Mouse (Mus musculus) neural tube, embryonic 15.5 days (tissue): ENCODE data around the gene Slc16a2. TPM values are rescaled to one million over a fixed set of nuclear protein-coding genes. Genes with fewer than 3 reads are reported as not detected.

Source experiments
- ATAC-seq: fragments of 200-750 bp; cut with Nextera tagmentation; 2 replicates; pipeline ENCODE4 v1.8.0; 2017; ENCODE audit warnings: mild to moderate bottlenecking, moderate TSS enrichment, moderate library complexity; ENCODE audit not compliant: low FRiP score
- H3K27ac ChIP-seq: fragments of 300-500 bp; sonication (generic); replicated peaks from 2 replicates; pipeline ENCODE4 v1.5.1; 2015; ENCODE audit warnings: mild to moderate bottlenecking, inconsistent platforms
- H3K27me3 ChIP-seq: fragments of 300-500 bp; sonication (generic); replicated peaks from 2 replicates; pipeline ENCODE4 v1.6.1; 2015; ENCODE audit warnings: inconsistent platforms
- H3K36me3 ChIP-seq: fragments of 300-500 bp; sonication (generic); 2 replicates; pipeline ENCODE4 v1.6.1; 2015; ENCODE audit warnings: inconsistent platforms
- H3K4me1 ChIP-seq: fragments of 300-500 bp; sonication (generic); 2 replicates; pipeline ENCODE4 v1.6.1; 2015; ENCODE audit warnings: inconsistent platforms
- H3K4me2 ChIP-seq: fragments of 300-500 bp; sonication (generic); 2 replicates; pipeline ENCODE4 v1.6.1; 2015; ENCODE audit warnings: inconsistent platforms, mild to moderate bottlenecking, moderate library complexity
- H3K4me3 ChIP-seq: fragments of 300-500 bp; sonication (generic); replicated peaks from 2 replicates; pipeline ENCODE4 v1.5.1; 2015; ENCODE audit warnings: mild to moderate bottlenecking, inconsistent platforms
- H3K9ac ChIP-seq: fragments of 300-500 bp; sonication (generic); replicated peaks from 2 replicates; pipeline ENCODE4 v1.6.1; 2015; ENCODE audit warnings: mild to moderate bottlenecking, inconsistent platforms
- H3K9me3 ChIP-seq: fragments of 300-500 bp; sonication (generic); replicated peaks from 2 replicates; pipeline ENCODE4 v1.6.1; 2016; ENCODE audit warnings: inconsistent platforms
- WGBS: fragments of 180-500 bp; shearing (Covaris S2); methylation state at CpG from one replicate; pipeline ENCODE4 v1.1.7; 2015; ENCODE audit warnings: mixed read lengths; 5-methylcytosine and 5-hydroxymethylcytosine counted together
- polyA plus RNA-seq: library from polyadenylated mRNA; unstranded; fragments of >200 nt; fragmentation: Nextera tagmentation; extraction: Ambion mirVana; gene quantifications from 2 replicates; pipeline ENCODE4 v1.2.1, GENCODE M21; 2015

Slc16a2 gene
- polyA plus RNA-seq, 1 experiment from 2014 or later = 20.3 TPM

DNA sequence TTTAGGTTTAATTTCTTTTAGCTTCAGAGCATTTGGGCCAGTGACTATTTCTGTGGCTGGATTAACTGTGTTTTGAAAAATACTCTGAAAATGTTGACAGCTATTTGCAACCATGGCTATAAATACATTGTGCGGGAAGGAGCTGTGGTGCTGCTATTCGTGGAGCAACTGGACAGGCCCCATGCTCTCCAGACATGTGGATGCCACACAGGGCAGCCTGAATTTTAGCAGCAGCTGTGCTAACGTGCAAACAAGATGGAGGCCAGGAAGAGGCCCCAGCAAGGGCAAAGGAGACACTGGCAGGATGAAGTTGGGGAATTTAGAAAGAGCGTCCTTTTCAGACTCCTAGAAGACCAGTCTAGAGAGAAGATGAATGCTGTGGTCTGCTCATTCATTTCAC lies 15.4 kb downstream of the Slc16a2 start:
- Histone ChIP-seq H3K27ac (no peak overlapping the region), H3K9me3 (no peaks in the 10 kb centered on the region), H3K4me2 (no peak overlapping the region), H3K27me3 (peaks cover 55% of the 10 kb centered on the region), H3K36me3 (no peaks in the 10 kb centered on the region), H3K4me3 (no peak overlapping the region), H3K9ac (no peak overlapping the region), H3K4me1 (no peaks in the 10 kb centered on the region)
- ATAC-seq = no peak
- 75% methylated on average over 4 of the region's 4 CpGs for WGBS

DNA sequence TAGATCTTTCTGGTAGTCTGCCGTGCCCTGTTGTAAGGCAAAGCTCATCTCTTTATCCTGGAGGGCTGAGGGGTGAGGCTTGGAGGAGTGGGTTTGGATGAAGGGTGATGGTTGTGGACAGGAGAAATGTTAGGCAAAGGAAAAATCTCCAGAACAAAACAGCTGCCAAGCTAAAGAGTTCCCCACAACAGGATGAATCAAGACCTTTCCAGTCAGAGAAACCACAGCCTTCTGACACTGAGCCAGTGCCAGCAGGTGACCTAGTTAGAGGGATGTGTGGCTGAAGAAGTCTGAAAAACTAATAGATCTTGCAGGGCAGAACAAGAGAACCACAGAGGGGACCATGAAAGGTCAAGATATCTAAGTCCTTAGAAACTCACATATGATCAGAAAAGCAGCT lies 24.8 kb downstream of the Slc16a2 start:
- no peak overlapping the region for H3K27ac ChIP-seq
- no peaks in the 10 kb centered on the region for H3K9me3 ChIP-seq
- no peaks in the 10 kb centered on the region for H3K36me3 ChIP-seq
- H3K9ac ChIP-seq = no peak overlapping the region
- H3K4me1 ChIP-seq = no peaks in the 10 kb centered on the region
- WGBS = 96% methylated on average over 1 of the region's 1 CpGs
- no peak overlapping the region for H3K4me3 ChIP-seq
- no peak overlapping the region for H3K4me2 ChIP-seq
- peaks cover 56% of the 10 kb centered on the region for H3K27me3 ChIP-seq
- no peak for ATAC-seq

DNA sequence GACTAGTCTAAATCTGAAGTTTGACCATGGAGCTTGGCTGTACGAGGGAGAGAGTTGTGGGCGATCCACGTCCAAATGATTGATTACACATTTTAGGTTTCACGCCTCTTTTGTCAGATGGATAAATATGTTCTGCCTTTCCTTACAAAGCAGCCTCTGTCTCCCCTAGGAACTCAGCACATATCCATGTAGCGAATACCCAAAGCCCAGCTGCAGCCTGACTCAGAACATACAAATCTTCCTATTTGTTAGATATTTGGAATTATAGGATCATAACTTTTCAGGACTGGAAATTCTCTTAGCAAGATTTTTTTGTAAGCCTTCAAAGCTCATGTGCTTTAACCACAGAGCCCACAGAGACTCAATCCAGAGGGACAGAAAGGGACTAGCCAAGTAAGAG lies 26.3 kb downstream of the Slc16a2 start:
- ATAC-seq = no peak
- Histone ChIP-seq H3K4me2 (no peak overlapping the region), H3K4me3 (no peak overlapping the region), H3K27me3 (peaks cover 67% of the 10 kb centered on the region), H3K27ac (no peak overlapping the region), H3K9me3 (no peaks in the 10 kb centered on the region), H3K9ac (no peak overlapping the region), H3K4me1 (no peaks in the 10 kb centered on the region), H3K36me3 (no peaks in the 10 kb centered on the region)
- WGBS = 61% methylated on average over 5 of the region's 5 CpGs

DNA sequence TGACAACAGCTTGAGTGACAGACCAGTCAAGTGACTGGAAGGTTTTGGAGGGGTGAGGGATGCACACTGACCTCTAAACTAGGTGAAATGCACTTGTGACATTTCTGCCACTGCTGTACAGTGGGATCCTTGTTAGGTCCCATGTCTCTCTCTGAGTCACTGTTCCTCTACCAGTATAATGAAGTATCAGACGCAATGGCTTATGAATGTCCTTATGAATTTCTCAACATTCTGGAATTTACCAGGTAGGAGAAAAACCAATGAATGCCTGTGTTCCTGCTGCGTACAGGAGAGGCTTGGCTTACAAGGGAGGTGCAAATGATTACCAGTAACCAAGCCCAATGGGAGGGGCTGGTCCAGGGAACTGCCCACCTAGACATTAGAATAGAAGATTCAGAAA lies 30.5 kb downstream of the Slc16a2 start:
- no peak overlapping the region for H3K9ac ChIP-seq
- no peaks in the 10 kb centered on the region for H3K4me1 ChIP-seq
- WGBS = 87% methylated on average over 2 of the region's 2 CpGs
- H3K27me3 ChIP-seq = peaks cover 41% of the 10 kb centered on the region
- no peaks in the 10 kb centered on the region for H3K36me3 ChIP-seq
- no peak overlapping the region for H3K4me3 ChIP-seq
- H3K27ac ChIP-seq = no peak overlapping the region
- H3K4me2 ChIP-seq = no peak overlapping the region
- no peaks in the 10 kb centered on the region for H3K9me3 ChIP-seq
- ATAC-seq = no peak

DNA sequence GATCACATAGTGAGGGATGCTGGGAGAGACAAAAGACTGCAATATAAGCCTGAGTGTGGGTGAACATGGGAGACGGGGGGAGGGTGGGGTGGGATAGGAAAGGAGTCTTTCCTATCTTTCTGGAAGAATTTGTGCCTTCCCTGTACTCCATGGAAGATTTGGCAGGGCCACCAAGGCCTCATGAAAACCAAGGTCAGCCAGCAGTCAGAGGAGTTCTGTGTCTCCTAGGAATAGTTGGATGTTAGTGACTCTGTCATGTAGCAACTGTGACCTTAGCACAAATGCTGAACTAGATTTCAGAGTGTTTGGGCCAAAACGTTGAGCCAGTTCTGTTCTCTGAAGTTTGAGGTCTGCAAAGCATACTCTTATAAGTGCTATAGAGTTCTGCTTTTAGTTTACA lies 36.1 kb downstream of the Slc16a2 start:
- Histone ChIP-seq H3K9me3 (no peaks in the 10 kb centered on the region), H3K4me1 (no peaks in the 10 kb centered on the region), H3K4me2 (no peak overlapping the region), H3K27me3 (peaks cover 30% of the 10 kb centered on the region), H3K4me3 (no peak overlapping the region), H3K27ac (no peak overlapping the region), H3K36me3 (no peaks in the 10 kb centered on the region), H3K9ac (no peak overlapping the region)
- ATAC-seq = no peak
- 73% methylated on average over 2 of the region's 2 CpGs for WGBS

DNA sequence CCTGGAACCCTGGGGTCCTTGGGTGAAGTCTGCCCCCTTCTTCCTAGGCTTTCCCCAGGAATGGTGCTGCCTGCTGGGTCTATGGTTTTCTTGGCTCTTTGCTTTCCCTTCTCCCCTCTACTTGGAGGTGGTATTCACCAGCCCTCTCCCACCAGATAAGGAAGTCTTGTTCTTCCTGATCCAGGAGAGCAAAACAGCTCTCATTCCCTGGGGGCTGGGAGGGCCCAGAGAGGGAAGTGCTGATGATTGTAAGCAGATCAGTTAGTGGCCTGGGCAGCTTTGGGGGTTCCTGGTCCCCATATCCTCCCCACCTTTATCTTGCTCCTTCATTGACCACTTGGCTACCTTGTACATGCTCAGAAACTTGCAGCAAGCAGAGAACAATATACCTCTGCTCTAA lies 45.4 kb downstream of the Slc16a2 start:
- H3K9ac ChIP-seq = no peak overlapping the region
- no peak overlapping the region for H3K4me2 ChIP-seq
- no peaks in the 10 kb centered on the region for H3K9me3 ChIP-seq
- ATAC-seq = no peak
- H3K36me3 ChIP-seq = no peaks in the 10 kb centered on the region
- H3K27me3 ChIP-seq = peaks cover 40% of the 10 kb centered on the region
- no peaks in the 10 kb centered on the region for H3K4me1 ChIP-seq
- H3K27ac ChIP-seq = no peak overlapping the region
- H3K4me3 ChIP-seq = no peak overlapping the region

DNA sequence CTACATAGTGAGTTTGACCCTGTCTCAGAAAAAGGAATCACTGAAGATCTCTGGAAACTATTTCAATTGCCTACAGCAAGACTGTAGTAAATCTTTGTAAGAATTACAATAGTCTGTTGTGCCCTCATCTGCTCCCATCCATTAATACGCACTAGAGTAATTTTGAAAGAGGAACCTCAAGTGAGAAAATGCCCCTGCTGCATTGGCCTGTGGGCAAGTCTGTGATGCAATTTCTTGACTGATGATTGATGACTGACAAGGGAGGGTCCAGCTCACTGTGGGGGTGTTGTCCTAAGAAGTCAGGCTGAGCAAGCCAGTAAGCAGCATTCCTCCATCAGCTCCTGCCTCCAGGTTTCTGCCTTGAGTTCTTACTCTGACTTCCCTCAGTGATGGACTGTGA lies 75.6 kb downstream of the Slc16a2 start:
- no peak for ATAC-seq
- H3K4me3 ChIP-seq = no peak overlapping the region
- no peak overlapping the region for H3K27ac ChIP-seq
- no peaks in the 10 kb centered on the region for H3K36me3 ChIP-seq
- no peaks in the 10 kb centered on the region for H3K9me3 ChIP-seq
- peaks cover 22% of the 10 kb centered on the region for H3K4me1 ChIP-seq
- H3K27me3 ChIP-seq = peaks cover 28% of the 10 kb centered on the region
- WGBS = 78% methylated on average over 1 of the region's 1 CpGs
- no peak overlapping the region for H3K9ac ChIP-seq
- H3K4me2 ChIP-seq = no peak overlapping the region

DNA sequence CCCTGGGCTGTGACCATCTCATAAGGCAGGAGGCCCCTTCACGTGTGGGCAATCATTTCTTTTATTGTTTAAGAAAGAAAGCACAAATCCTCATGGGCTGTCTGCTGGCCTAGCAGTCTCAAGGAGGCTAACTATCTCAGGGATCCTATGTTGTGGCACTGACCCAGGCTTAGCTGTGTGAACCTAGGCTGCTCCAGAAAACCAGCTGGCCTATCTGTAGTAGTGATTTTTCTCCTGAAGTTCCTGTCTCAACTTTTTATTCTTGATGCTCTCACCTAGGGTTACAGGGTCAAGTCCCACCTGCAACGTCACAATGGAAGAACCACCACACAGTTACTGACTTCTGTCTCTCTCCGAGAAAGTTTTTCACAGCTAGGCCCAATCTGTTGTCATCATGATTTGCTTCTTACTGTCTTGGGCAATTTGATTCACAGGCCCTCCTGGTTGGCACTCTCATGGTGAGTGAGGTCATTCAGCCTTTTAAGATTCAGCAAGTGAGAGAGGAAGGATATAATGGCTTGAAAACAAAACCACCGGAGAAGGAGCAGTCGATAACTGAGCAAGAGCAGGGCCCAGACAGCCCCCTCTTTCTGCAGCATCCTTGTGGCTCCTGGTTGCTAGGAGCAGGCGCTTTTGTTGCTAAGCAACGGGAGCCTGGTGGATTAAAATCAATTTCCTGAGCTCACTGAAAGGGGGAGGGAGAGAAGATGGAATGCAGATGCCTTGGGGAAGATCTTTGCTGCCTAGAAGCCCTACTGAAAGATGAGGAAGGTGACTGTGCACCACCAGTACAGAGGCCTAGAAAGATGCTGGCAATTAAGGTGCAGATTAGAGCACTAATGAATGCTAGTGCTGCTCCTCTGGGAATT lies 77.4 kb downstream of the Slc16a2 start:
- Histone ChIP-seq H3K27me3 (peaks cover 37% of the 10 kb centered on the region), H3K4me3 (no peak overlapping the region), H3K27ac (peak overlapping the region; percentile 75), H3K4me2 (peak overlapping the region; percentile 19; the same call in 1 of the 2 replicates), H3K4me1 (peaks cover 22% of the 10 kb centered on the region), H3K36me3 (no peaks in the 10 kb centered on the region), H3K9ac (no peak overlapping the region), H3K9me3 (no peaks in the 10 kb centered on the region)
- peak; percentile 93 for ATAC-seq
- WGBS = 20% methylated on average over 7 of the region's 7 CpGs

DNA sequence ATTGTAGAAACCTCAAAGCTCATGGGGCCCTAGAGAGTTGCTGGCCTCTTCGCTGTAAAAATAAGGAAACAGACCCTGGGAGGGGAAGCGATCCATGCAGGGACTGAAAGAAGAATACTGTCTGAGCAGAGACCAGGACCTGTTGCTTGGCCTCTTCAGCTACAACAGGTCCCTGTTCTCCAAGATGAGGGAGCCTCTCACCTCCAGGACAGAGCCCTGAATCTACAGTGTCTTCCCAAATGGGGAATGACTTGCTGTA lies 79.8 kb downstream of the Slc16a2 start:
- no peaks in the 10 kb centered on the region for H3K9me3 ChIP-seq
- no peaks in the 10 kb centered on the region for H3K36me3 ChIP-seq
- 71% methylated on average over 2 of the region's 2 CpGs for WGBS
- H3K9ac ChIP-seq = no peak overlapping the region
- 0 out of 2 replicates have a peak overlapping the region, but pooled peaks have one; percentile 28 for H3K27ac ChIP-seq
- no peak for ATAC-seq
- H3K27me3 ChIP-seq = peaks cover 45% of the 10 kb centered on the region
- no peak overlapping the region for H3K4me2 ChIP-seq
- no peak overlapping the region for H3K4me3 ChIP-seq
- H3K4me1 ChIP-seq = peaks cover 21% of the 10 kb centered on the region

DNA sequence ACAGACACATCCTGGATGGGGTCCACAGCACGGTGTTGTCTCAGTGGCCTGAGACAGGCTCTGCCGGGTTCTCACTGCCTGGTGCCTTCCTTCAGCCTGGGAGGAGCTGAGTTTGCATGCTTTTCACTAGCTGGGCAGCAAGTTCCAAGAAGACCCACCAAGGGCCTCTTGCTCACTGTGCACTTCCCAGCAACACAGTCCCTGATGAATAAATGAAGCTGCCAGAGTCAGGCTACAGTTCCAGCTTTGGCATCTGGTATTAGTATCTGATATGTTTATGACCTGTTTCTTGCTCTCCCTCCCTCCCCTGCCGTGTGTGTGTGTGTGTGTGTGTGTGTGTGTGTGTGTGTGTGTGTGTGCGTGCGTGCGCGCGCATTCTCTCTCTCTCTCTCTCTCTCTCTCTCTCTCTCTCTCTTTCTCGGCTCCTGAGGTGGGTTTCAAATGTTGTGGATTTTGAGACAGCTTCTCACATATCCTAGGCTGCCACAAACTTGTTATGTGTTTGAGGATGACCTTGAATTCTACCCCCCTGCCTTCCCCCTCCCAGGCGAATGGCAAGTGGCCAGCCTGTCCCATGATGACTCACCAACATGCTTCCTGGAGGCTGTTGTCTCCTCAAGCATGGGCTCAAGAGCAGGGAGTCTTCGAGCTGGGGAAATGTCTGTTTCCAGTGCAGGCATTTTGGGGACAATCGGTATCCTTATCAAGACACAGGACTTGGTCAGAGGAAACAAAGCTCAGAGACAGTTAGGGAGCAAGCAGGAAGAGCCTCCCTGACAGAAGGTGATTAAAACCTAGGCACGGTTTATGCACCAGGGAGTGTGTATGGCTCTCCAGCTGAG lies 80.3 kb downstream of the Slc16a2 start:
- H3K27me3 ChIP-seq = peaks cover 42% of the 10 kb centered on the region
- no peak overlapping the region for H3K4me2 ChIP-seq
- 66% methylated on average over 7 of the region's 13 CpGs for WGBS
- H3K9ac ChIP-seq = no peak overlapping the region
- no peaks in the 10 kb centered on the region for H3K9me3 ChIP-seq
- H3K4me3 ChIP-seq = no peak overlapping the region
- no peaks in the 10 kb centered on the region for H3K36me3 ChIP-seq
- peaks cover 18% of the 10 kb centered on the region for H3K4me1 ChIP-seq
- H3K27ac ChIP-seq = no peak overlapping the region
- no peak for ATAC-seq

DNA sequence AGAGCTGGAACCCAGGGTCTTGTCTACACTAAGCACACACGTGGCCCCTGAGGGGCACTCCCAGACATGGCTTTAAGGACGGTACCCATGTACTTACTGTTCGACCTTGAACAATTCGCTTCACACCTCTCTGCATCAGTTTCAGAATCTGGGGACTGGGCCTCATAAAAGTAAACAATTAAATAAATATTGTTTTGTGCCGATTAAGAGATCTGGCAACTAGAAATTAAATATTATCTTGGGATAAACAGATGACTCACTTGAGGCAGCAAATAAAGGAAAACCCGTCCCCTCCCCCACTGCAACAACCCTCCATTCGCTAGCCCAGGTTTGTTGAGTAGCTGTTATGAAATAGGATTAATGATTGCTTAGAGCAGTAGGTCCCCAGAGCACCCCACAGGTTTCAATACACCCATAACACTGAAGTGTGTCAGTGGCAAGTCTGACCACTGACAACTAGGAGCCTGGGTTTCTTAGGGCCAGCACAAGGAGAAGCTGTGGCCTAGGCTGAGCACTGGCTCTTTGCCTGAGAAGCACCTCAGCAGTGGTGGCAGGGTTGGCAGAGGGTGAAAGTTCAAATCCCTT lies 87.7 kb downstream of the Slc16a2 start:
- Histone ChIP-seq H3K4me3 (no peak overlapping the region), H3K9ac (no peak overlapping the region), H3K9me3 (no peaks in the 10 kb centered on the region), H3K27ac (no peak overlapping the region), H3K4me1 (no peaks in the 10 kb centered on the region), H3K27me3 (peaks cover 47% of the 10 kb centered on the region), H3K36me3 (no peaks in the 10 kb centered on the region), H3K4me2 (no peak overlapping the region)
- 65% methylated on average over 7 of the region's 7 CpGs for WGBS
- no peak for ATAC-seq

DNA sequence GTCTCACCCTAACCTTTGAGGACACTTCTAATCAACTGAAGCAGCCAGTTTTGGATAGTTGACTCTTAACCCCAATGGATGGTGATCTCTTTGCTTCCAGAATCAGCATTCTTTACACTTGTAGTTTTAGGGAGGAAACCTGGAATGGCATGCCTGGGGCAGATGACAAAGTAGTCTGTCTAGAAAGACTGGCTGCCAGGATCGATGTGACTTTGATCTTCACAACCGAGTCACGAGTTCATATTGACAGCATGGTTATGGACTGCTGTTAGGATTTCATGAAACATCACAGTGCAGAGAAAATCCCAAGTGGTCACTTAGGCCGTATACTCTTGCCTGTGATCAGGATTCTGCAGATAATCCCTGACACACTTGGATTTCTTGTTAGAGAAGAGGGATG lies 88.7 kb downstream of the Slc16a2 start:
- H3K36me3 ChIP-seq = no peaks in the 10 kb centered on the region
- H3K4me2 ChIP-seq = no peak overlapping the region
- 88% methylated on average over 4 of the region's 4 CpGs for WGBS
- H3K27me3 ChIP-seq = peaks cover 42% of the 10 kb centered on the region
- H3K27ac ChIP-seq = no peak overlapping the region
- H3K4me3 ChIP-seq = no peak overlapping the region
- ATAC-seq = no peak
- H3K4me1 ChIP-seq = no peaks in the 10 kb centered on the region
- H3K9me3 ChIP-seq = no peaks in the 10 kb centered on the region
- H3K9ac ChIP-seq = no peak overlapping the region
